Mouse (Mus musculus) c-Kit-positive CD71-positive TER-119-positive erythroid progenitor cells, embryonic 14.5 days (primary cell): ENCODE data around the gene Klf7.
A peak's percentile ranks its signal among the peaks of the same experiment; 100 is the strongest.
"Not testable (repeated sequence)": the region's sequence is repeated elsewhere in the genome, so short reads cannot be mapped to it uniquely, and the experiment has no call there.

ENCODE experiments used
- DNase-seq: peaks from one replicate; pipeline ENCODE4 v3.0.0-alpha.2; 2013; ENCODE audit warnings: low spot score

Klf7 gene

GRCm38 (mm10) chr1:64121559-64122465 is at the start of gene Klf7:
Gene Klf7, minus strand, starts transcription at chr1:64122282.
- DNase-seq: peak; percentile 89

- DNase-seq: no peak
These were observed 42.5 kb upstream of the Klf7 start for GRCm38 (mm10) chr1:64164526-64165062.

- peak; percentile 6 for DNase-seq
These were observed 36.7 kb upstream of the Klf7 start for GRCm38 (mm10) chr1:64158766-64159165.

- no peak for DNase-seq
These were observed 27.1 kb upstream of the Klf7 start for GRCm38 (mm10) chr1:64149185-64149584.

GRCm38 (mm10) chr1:64142691-64143445 is 20.8 kb upstream of the Klf7 start:
- no peak for DNase-seq

- no peak for DNase-seq
These were observed 12.4 kb upstream of the Klf7 start for GRCm38 (mm10) chr1:64134439-64134838.

GRCm38 (mm10) chr1:64126822-64127221 is 4.7 kb upstream of the Klf7 start:
- DNase-seq: no peak

GRCm38 (mm10) chr1:64122466-64122830 is 366 bp upstream of the Klf7 start:
- no peak for DNase-seq

GRCm38 (mm10) chr1:64120811-64121515 is 1.1 kb downstream of the Klf7 start:
- DNase-seq: peak; percentile 29

GRCm38 (mm10) chr1:64120421-64120810 is 1.7 kb downstream of the Klf7 start:
- no peak for DNase-seq

GRCm38 (mm10) chr1:64119851-64120250 is 2.2 kb downstream of the Klf7 start:
- no peak for DNase-seq

GRCm38 (mm10) chr1:64119358-64119794 is 2.7 kb downstream of the Klf7 start:
- no peak for DNase-seq

GRCm38 (mm10) chr1:64118285-64119170 is 3.6 kb downstream of the Klf7 start:
- no peak for DNase-seq

- DNase-seq: no peak
These were observed 4.4 kb downstream of the Klf7 start for GRCm38 (mm10) chr1:64117478-64118284.

- no peak for DNase-seq
These were observed 5.2 kb downstream of the Klf7 start for GRCm38 (mm10) chr1:64116746-64117455.

GRCm38 (mm10) chr1:64114579-64114978 is 7.5 kb downstream of the Klf7 start:
- no peak for DNase-seq

GRCm38 (mm10) chr1:64108653-64109052 is 13.4 kb downstream of the Klf7 start:
- DNase-seq: not testable (repeated sequence)

GRCm38 (mm10) chr1:64107526-64107925 is 14.6 kb downstream of the Klf7 start:
- no peak for DNase-seq

- DNase-seq: no peak
These were observed 16.0 kb downstream of the Klf7 start for GRCm38 (mm10) chr1:64106127-64106526.
